Mouse (Mus musculus): ENCODE measurements around the gene Trp53. TPM values are rescaled to one million over a fixed set of nuclear protein-coding genes. Genes with fewer than 3 reads are reported as not detected.

The Trp53 gene
- polyA plus RNA-seq, 1 experiment from 2014 or later, result 111 TPM

GRCm38 (mm10) chr11:69558756-69559155, 21.4 kb upstream of the Trp53 start:
- Histone ChIP-seq H3K9ac (ENCODE audit: low read depth, low read length) (peak overlapping the region; percentile 87), H3K27ac (replicated peaks; ENCODE audit: low read depth, low read length) (no peak overlapping the region), H3K36me3 (ENCODE audit: control insufficient read depth, insufficient read depth, low read length) (peaks cover 17% of the 10 kb centered on the region), H3K4me3 (ENCODE audit: low read depth, low read length) (peak overlapping the region; percentile 76), H3K4me2 (ENCODE audit: low read depth, low read length) (peak overlapping the region; percentile 95), H3K9me3 (ENCODE audit: control insufficient read depth, low read length) (no peaks in the 10 kb centered on the region), H3K27me3 (replicated peaks; ENCODE audit: control insufficient read depth, insufficient read depth, low read length) (no peaks in the 10 kb centered on the region), H3K4me1 (ENCODE audit: control insufficient read depth, insufficient read depth, low read length) (peaks cover 24% of the 10 kb centered on the region)
- ATAC-seq (ENCODE audit: low read depth) (no peak), DNase-seq (ENCODE audit: low spot score) (no peak)
- 37% methylated on average over 6 of the region's 6 CpGs for WGBS

GRCm38 (mm10) chr11:69559183-69559582, 21.0 kb upstream of the Trp53 start:
- Histone ChIP-seq H3K27me3 (replicated peaks; ENCODE audit: control insufficient read depth, insufficient read depth, low read length) (no peaks in the 10 kb centered on the region), H3K4me2 (ENCODE audit: low read depth, low read length) (peak overlapping the region; percentile 95), H3K27ac (replicated peaks; ENCODE audit: low read depth, low read length) (no peak overlapping the region), H3K4me1 (ENCODE audit: control insufficient read depth, insufficient read depth, low read length) (peaks cover 24% of the 10 kb centered on the region), H3K9ac (ENCODE audit: low read depth, low read length) (peak overlapping the region; percentile 87), H3K4me3 (ENCODE audit: low read depth, low read length) (peak overlapping the region; percentile 76), H3K9me3 (ENCODE audit: control insufficient read depth, low read length) (no peaks in the 10 kb centered on the region), H3K36me3 (ENCODE audit: control insufficient read depth, insufficient read depth, low read length) (peaks cover 20% of the 10 kb centered on the region)
- no peak for ATAC-seq (ENCODE audit: low read depth)
- no peak for DNase-seq (ENCODE audit: low spot score)
- 10% methylated on average over 5 of the region's 5 CpGs for WGBS

- no peaks in the 10 kb centered on the region for H3K9me3 ChIP-seq (ENCODE audit: control insufficient read depth, low read length)
- no peaks in the 10 kb centered on the region for H3K27me3 ChIP-seq (replicated peaks; ENCODE audit: control insufficient read depth, insufficient read depth, low read length)
- peak; percentile 81 for ATAC-seq (ENCODE audit: low read depth)
- DNase-seq (ENCODE audit: low spot score), result peak; percentile 86
- H3K4me2 ChIP-seq (ENCODE audit: low read depth, low read length), result peak within 1 kb of the TSS; percentile 95
- peaks cover 27% of the 10 kb centered on the region for H3K36me3 ChIP-seq (ENCODE audit: control insufficient read depth, insufficient read depth, low read length)
- H3K4me1 ChIP-seq (ENCODE audit: control insufficient read depth, insufficient read depth, low read length), result peaks cover 24% of the 10 kb centered on the region
- under 1% methylated on average over 46 of the region's 59 CpGs for WGBS
- H3K4me3 ChIP-seq (ENCODE audit: low read depth, low read length), result peak within 1 kb of the TSS; percentile 76
- H3K27ac ChIP-seq (replicated peaks; ENCODE audit: low read depth, low read length), result peak within 1 kb of the TSS; percentile 81
- H3K9ac ChIP-seq (ENCODE audit: low read depth, low read length), result peak within 1 kb of the TSS; percentile 87
Measured at GRCm38 (mm10) chr11:69559851-69560765, 20.1 kb upstream of the Trp53 start, which contains the start of gene Efnb3. Gene Efnb3, minus strand, starts transcription at chr11:69560205.

- H3K9ac ChIP-seq (ENCODE audit: low read depth, low read length), result peak overlapping the region; percentile 27
- H3K36me3 ChIP-seq (ENCODE audit: control insufficient read depth, insufficient read depth, low read length), result peaks cover 30% of the 10 kb centered on the region
Measured at GRCm38 (mm10) chr11:69560896-69561854, 19.0 kb upstream of the Trp53 start.

GRCm38 (mm10) chr11:69563373-69563772, 16.8 kb upstream of the Trp53 start:
- Histone ChIP-seq H3K27ac (replicated peaks; ENCODE audit: low read depth, low read length) (no peak overlapping the region), H3K27me3 (replicated peaks; ENCODE audit: control insufficient read depth, insufficient read depth, low read length) (no peaks in the 10 kb centered on the region), H3K4me3 (ENCODE audit: low read depth, low read length) (no peak overlapping the region), H3K9me3 (ENCODE audit: control insufficient read depth, low read length) (no peaks in the 10 kb centered on the region), H3K4me2 (ENCODE audit: low read depth, low read length) (no peak overlapping the region), H3K9ac (ENCODE audit: low read depth, low read length) (no peak overlapping the region), H3K4me1 (ENCODE audit: control insufficient read depth, insufficient read depth, low read length) (peaks cover 24% of the 10 kb centered on the region), H3K36me3 (ENCODE audit: control insufficient read depth, insufficient read depth, low read length) (peaks cover 46% of the 10 kb centered on the region)
- DNase-seq (ENCODE audit: low spot score) (no peak), ATAC-seq (ENCODE audit: low read depth) (no peak)
- 47% methylated on average over 11 of the region's 13 CpGs for WGBS

More at GRCm38 (mm10) chr11:69560896-69561854, 19.0 kb upstream of the Trp53 start:
- Histone ChIP-seq H3K4me2 (ENCODE audit: low read depth, low read length) (peak overlapping the region; percentile 95), H3K9me3 (ENCODE audit: control insufficient read depth, low read length) (no peaks in the 10 kb centered on the region), H3K27me3 (replicated peaks; ENCODE audit: control insufficient read depth, insufficient read depth, low read length) (no peaks in the 10 kb centered on the region), H3K4me1 (ENCODE audit: control insufficient read depth, insufficient read depth, low read length) (peaks cover 24% of the 10 kb centered on the region), H3K4me3 (ENCODE audit: low read depth, low read length) (peak overlapping the region; percentile 76), H3K27ac (replicated peaks; ENCODE audit: low read depth, low read length) (peak overlapping the region; percentile 81)
- WGBS, result 16% methylated on average over 16 of the region's 16 CpGs
- ATAC-seq (ENCODE audit: low read depth), result peak; percentile 16; the same call in 1 of the 2 replicates
- DNase-seq (ENCODE audit: low spot score), result peak; percentile 67

- DNase-seq (ENCODE audit: low spot score), result no peak
- Histone ChIP-seq H3K4me2 (ENCODE audit: low read depth, low read length) (no peak overlapping the region), H3K9ac (ENCODE audit: low read depth, low read length) (no peak overlapping the region), H3K27me3 (replicated peaks; ENCODE audit: control insufficient read depth, insufficient read depth, low read length) (no peaks in the 10 kb centered on the region), H3K4me1 (ENCODE audit: control insufficient read depth, insufficient read depth, low read length) (peaks cover 16% of the 10 kb centered on the region), H3K27ac (replicated peaks; ENCODE audit: low read depth, low read length) (no peak overlapping the region), H3K4me3 (ENCODE audit: low read depth, low read length) (no peak overlapping the region), H3K9me3 (ENCODE audit: control insufficient read depth, low read length) (no peaks in the 10 kb centered on the region), H3K36me3 (ENCODE audit: control insufficient read depth, insufficient read depth, low read length) (peaks cover 48% of the 10 kb centered on the region)
- 49% methylated on average over 3 of the region's 3 CpGs for WGBS
- no peak for ATAC-seq (ENCODE audit: low read depth)
Measured at GRCm38 (mm10) chr11:69564391-69564790, 15.8 kb upstream of the Trp53 start.

GRCm38 (mm10) chr11:69565131-69565530, 15.0 kb upstream of the Trp53 start:
- H3K27me3 ChIP-seq (replicated peaks; ENCODE audit: control insufficient read depth, insufficient read depth, low read length), result no peaks in the 10 kb centered on the region
- no peaks in the 10 kb centered on the region for H3K9me3 ChIP-seq (ENCODE audit: control insufficient read depth, low read length)
- H3K36me3 ChIP-seq (ENCODE audit: control insufficient read depth, insufficient read depth, low read length), result peaks cover 53% of the 10 kb centered on the region
- DNase-seq (ENCODE audit: low spot score) (no peak), ATAC-seq (ENCODE audit: low read depth) (no peak)
- H3K9ac ChIP-seq (ENCODE audit: low read depth, low read length), result no peak overlapping the region
- no peak overlapping the region for H3K4me3 ChIP-seq (ENCODE audit: low read depth, low read length)
- WGBS, result 70% methylated on average over 8 of the region's 8 CpGs
- H3K4me1 ChIP-seq (ENCODE audit: control insufficient read depth, insufficient read depth, low read length), result peaks cover 16% of the 10 kb centered on the region
- 0 out of 2 replicates have a peak overlapping the region, but pooled peaks have one; percentile 10 for H3K27ac ChIP-seq (replicated peaks; ENCODE audit: low read depth, low read length)
- no peak overlapping the region for H3K4me2 ChIP-seq (ENCODE audit: low read depth, low read length)

- no peaks in the 10 kb centered on the region for H3K9me3 ChIP-seq (ENCODE audit: control insufficient read depth, low read length)
- no peak overlapping the region for H3K4me2 ChIP-seq (ENCODE audit: low read depth, low read length)
- peaks cover 39% of the 10 kb centered on the region for H3K36me3 ChIP-seq (ENCODE audit: control insufficient read depth, insufficient read depth, low read length)
- no peak overlapping the region for H3K4me3 ChIP-seq (ENCODE audit: low read depth, low read length)
- DNase-seq (ENCODE audit: low spot score), result peak; percentile 56
- no peak for ATAC-seq (ENCODE audit: low read depth)
- WGBS, result 68% methylated on average over 3 of the region's 3 CpGs
- H3K4me1 ChIP-seq (ENCODE audit: control insufficient read depth, insufficient read depth, low read length), result peaks cover 17% of the 10 kb centered on the region
- no peak overlapping the region for H3K9ac ChIP-seq (ENCODE audit: low read depth, low read length)
- H3K27ac ChIP-seq (replicated peaks; ENCODE audit: low read depth, low read length), result no peak overlapping the region
- no peaks in the 10 kb centered on the region for H3K27me3 ChIP-seq (replicated peaks; ENCODE audit: control insufficient read depth, insufficient read depth, low read length)
Measured at GRCm38 (mm10) chr11:69575220-69575619, 4.9 kb upstream of the Trp53 start.
